Mouse (Mus musculus) cerebellum, postnatal 36 days (tissue): ENCODE results near the gene Dio1.

ENCODE experiments used
- DNase-seq, 2 experiments: peaks; one replicate each; pipeline ENCODE4 v3.0.0; 2021 to 2022; ENCODE audit warnings: mixed read lengths in 2 of 2

Gene Dio1

GRCm38 (mm10) chr4:107243365-107244333 lies 63.3 kb downstream of the Dio1 start:
- DNase-seq: no peak
